ENCODE assay signal across 8 mouse cellular contexts in genomic region chr10:99262867-99263379, GRCm38 (mm10). TPM values are rescaled to one million over a fixed set of nuclear protein-coding genes. Genes with fewer than 3 reads are reported as not detected.
DNase-seq lines count a peak whose midpoint lies in the region; ATAC-seq lines count a peak whose summit lies in the region.

TSS of gene Dusp6 (plus strand) at chr10:99263231.

- peak within 1 kb of the TSS; percentile 92 for H3K27ac ChIP-seq in hindbrain, embryonic 15.5 days (replicated peaks)

- no peaks in the 10 kb centered on the region for H3K27me3 ChIP-seq in hindbrain, embryonic 15.5 days

- H3K9ac ChIP-seq in hindbrain, embryonic 15.5 days = peak within 1 kb of the TSS; percentile 78

- H3K9me3 ChIP-seq in hindbrain, embryonic 15.5 days = no peaks in the 10 kb centered on the region

- peak within 1 kb of the TSS; percentile 60 for H3K4me3 ChIP-seq in hindbrain, embryonic 15.5 days

- H3K4me1 ChIP-seq in hindbrain, embryonic 15.5 days (replicated peaks) = peaks cover 40% of the 10 kb centered on the region

- no peaks in the 10 kb centered on the region for H3K36me3 ChIP-seq in hindbrain, embryonic 15.5 days

- under 1% methylated on average over 29 of the region's 29 CpGs for WGBS in hindbrain, embryonic 15.5 days

- DNase-seq in NIH3T3 (ENCODE audit: low read depth) = peak; percentile 98
- DNase-seq in cerebellum, postnatal 14 days = peak; percentile 90 to 91
- peak; percentile 97 to 99 for DNase-seq in frontal cortex, postnatal 36 days (ENCODE audit: low spot score in 2 of 2)
- peak; percentile 95 for DNase-seq in left cerebral cortex, adult 11 months (ENCODE audit: low spot score)
- DNase-seq in lung, postnatal 4 days = peak; percentile 97 to 99
- DNase-seq in retina, postnatal 7 days (ENCODE audit: low read depth, low spot score) = peak; percentile 88
- DNase-seq in urinary bladder, adult 2 months (ENCODE audit: low spot score) = peak; percentile 87

- ATAC-seq in hindbrain, embryonic 15.5 days (ENCODE audit: low FRiP score, low read depth) = peak; percentile 96

- peak within 1 kb of the TSS; percentile 86 for H3K4me2 ChIP-seq in hindbrain, embryonic 15.5 days

RNA-seq across cellular contexts. Expression of gene Dusp6, which starts in this region (rescaled TPM):
- polyA plus RNA-seq in hindbrain, embryonic 15.5 days (2015; fragmentation: Nextera tagmentation; extraction: Ambion mirVana) = 25.4 and 28.9 TPM in 2 replicates
- 27.4 and 29.3 TPM in 2 replicates for polyA plus RNA-seq in urinary bladder, adult 2 months (2012; rRNA removed)

Comparison
In these comparisons a context has a peak if more than half of its experiments do, and no peak if none do; other contexts are left out.
1. Peak in every context shown above with its lines: DNase-seq, ATAC-seq, H3K4me3 ChIP-seq and H3K27ac ChIP-seq.